Mouse (Mus musculus): ENCODE measurements around the gene Ppp1r9b.
A peak's percentile ranks its signal among the peaks of the same experiment; 100 is the strongest.

Gene Ppp1r9b

GRCm38 (mm10) chr11:95046980-95047680 is 56.3 kb downstream of the Ppp1r9b start:
- peak; percentile 47 for DNase-seq (ENCODE audit: low spot score)

GRCm38 (mm10) chr11:95053062-95053461 is 62.2 kb downstream of the Ppp1r9b start:
- no peak for DNase-seq (ENCODE audit: low spot score)
